Mouse (Mus musculus) hindbrain, embryonic 10.5 days (tissue): ENCODE results near the gene Hnrnpul1. TPM values are rescaled to one million over a fixed set of nuclear protein-coding genes. Genes with fewer than 3 reads are reported as not detected.
A peak's percentile ranks its signal among the peaks of the same experiment; 100 is the strongest.

Source experiments
- DNase-seq: peaks from one replicate; pipeline ENCODE4 v3.0.0-alpha.2; 2017; ENCODE audit warnings: low spot score
- H3K27ac ChIP-seq: fragments of 300-500 bp; sonication (generic); 2 replicates; pipeline ENCODE4 v1.5.1; 2016; ENCODE audit warnings: mild to moderate bottlenecking, moderate library complexity
- H3K27me3 ChIP-seq: fragments of 300-500 bp; sonication (generic); 2 replicates; pipeline ENCODE4 v1.6.1; 2016; ENCODE audit warnings: mild to moderate bottlenecking; ENCODE audit not compliant: poor library complexity, insufficient read depth, severe bottlenecking
- H3K36me3 ChIP-seq: fragments of 300-500 bp; sonication (generic); 2 replicates; pipeline ENCODE4 v1.6.1; 2016; ENCODE audit warnings: mild to moderate bottlenecking, moderate library complexity
- H3K4me1 ChIP-seq: fragments of 300-500 bp; sonication (generic); replicated peaks from 2 replicates; pipeline ENCODE4 v1.6.1; 2016; ENCODE audit warnings: mild to moderate bottlenecking
- H3K4me3 ChIP-seq: fragments of 300-500 bp; sonication (generic); 2 replicates; pipeline ENCODE4 v1.5.1; 2016; ENCODE audit warnings: mild to moderate bottlenecking, moderate library complexity
- H3K9me3 ChIP-seq: fragments of 300-500 bp; sonication (generic); 2 replicates; pipeline ENCODE4 v1.6.1; 2016; ENCODE audit warnings: mild to moderate bottlenecking, moderate library complexity
- whole genome bisulfite sequencing: fragments of 180-500 bp; shearing (Covaris S2); methylation state at CpG from one replicate; pipeline ENCODE4 v1.1.7; 2016; 5-methylcytosine and 5-hydroxymethylcytosine counted together
- polyA plus RNA-seq: library from polyadenylated mRNA; unstranded; fragments of >200 nt; fragmentation: Nextera tagmentation; extraction: Ambion mirVana; gene quantifications from 2 replicates; pipeline ENCODE4 v1.2.1, GENCODE M21; 2016

Gene Hnrnpul1
- polyA plus RNA-seq, 1 experiment from 2014 or later: 60.5 TPM

- H3K4me3 ChIP-seq: peak overlapping the region; percentile 65
- H3K36me3 ChIP-seq: no peaks in the 10 kb centered on the region
- peaks cover 29% of the 10 kb centered on the region for H3K4me1 ChIP-seq
- H3K27me3 ChIP-seq: peaks cover 17% of the 10 kb centered on the region; the same call in 1 of the 2 replicates
- no peak for DNase-seq
- H3K27ac ChIP-seq: peak overlapping the region; percentile 86
- no peaks in the 10 kb centered on the region for H3K9me3 ChIP-seq
- 27% methylated on average over 9 of the region's 9 CpGs for WGBS
Measured at GRCm38 (mm10) chr7:25787456-25788219, 33.1 kb upstream of the Hnrnpul1 start.

GRCm38 (mm10) chr7:25786974-25787373 is 32.4 kb upstream of the Hnrnpul1 start:
- Histone ChIP-seq H3K4me1 (peaks cover 32% of the 10 kb centered on the region), H3K27ac (0 out of 2 replicates have a peak overlapping the region, but pooled peaks have one; percentile 86), H3K9me3 (no peaks in the 10 kb centered on the region), H3K36me3 (no peaks in the 10 kb centered on the region), H3K4me3 (peak overlapping the region; percentile 65; the same call in 1 of the 2 replicates), H3K27me3 (peaks cover 17% of the 10 kb centered on the region; the same call in 1 of the 2 replicates)
- no peak for DNase-seq
- 71% methylated on average over 4 of the region's 4 CpGs for WGBS

- Histone ChIP-seq H3K27ac (no peak overlapping the region), H3K4me3 (no peak overlapping the region), H3K36me3 (no peaks in the 10 kb centered on the region), H3K9me3 (no peaks in the 10 kb centered on the region), H3K4me1 (peaks cover 45% of the 10 kb centered on the region), H3K27me3 (peaks cover 17% of the 10 kb centered on the region; the same call in 1 of the 2 replicates)
- WGBS: 77% methylated on average over 4 of the region's 4 CpGs
- DNase-seq: no peak
Measured at GRCm38 (mm10) chr7:25785752-25786151, 31.2 kb upstream of the Hnrnpul1 start.

- Histone ChIP-seq H3K27ac (no peak overlapping the region), H3K4me3 (no peak overlapping the region), H3K4me1 (peaks cover 48% of the 10 kb centered on the region), H3K9me3 (no peaks in the 10 kb centered on the region), H3K36me3 (no peaks in the 10 kb centered on the region), H3K27me3 (peaks cover 14% of the 10 kb centered on the region; the same call in 1 of the 2 replicates)
- DNase-seq: no peak
- WGBS: 48% methylated on average over 1 of the region's 1 CpGs
Measured at GRCm38 (mm10) chr7:25784808-25785207, 30.3 kb upstream of the Hnrnpul1 start.

- H3K4me3 ChIP-seq: no peak overlapping the region
- no peaks in the 10 kb centered on the region for H3K36me3 ChIP-seq
- no peak overlapping the region for H3K27ac ChIP-seq
- peaks cover 41% of the 10 kb centered on the region for H3K4me1 ChIP-seq
- no peaks in the 10 kb centered on the region for H3K9me3 ChIP-seq
- 71% methylated on average over 8 of the region's 8 CpGs for WGBS
- no peak for DNase-seq
- H3K27me3 ChIP-seq: peaks cover 9% of the 10 kb centered on the region; the same call in 1 of the 2 replicates
Measured at GRCm38 (mm10) chr7:25783746-25784145, 29.2 kb upstream of the Hnrnpul1 start.

GRCm38 (mm10) chr7:25782744-25783143 is 28.2 kb upstream of the Hnrnpul1 start:
- Histone ChIP-seq H3K27me3 (peaks cover 9% of the 10 kb centered on the region; the same call in 1 of the 2 replicates), H3K27ac (no peak overlapping the region), H3K9me3 (no peaks in the 10 kb centered on the region), H3K4me1 (peaks cover 31% of the 10 kb centered on the region), H3K4me3 (no peak overlapping the region), H3K36me3 (peaks cover 7% of the 10 kb centered on the region; the same call in 1 of the 2 replicates)
- WGBS: 89% methylated on average over 6 of the region's 6 CpGs
- no peak for DNase-seq

- Histone ChIP-seq H3K27ac (peak overlapping the region; percentile 83), H3K9me3 (no peaks in the 10 kb centered on the region), H3K36me3 (peaks cover 12% of the 10 kb centered on the region; the same call in 1 of the 2 replicates), H3K27me3 (peaks cover 7% of the 10 kb centered on the region; the same call in 1 of the 2 replicates), H3K4me3 (peak overlapping the region; percentile 48), H3K4me1 (peaks cover 24% of the 10 kb centered on the region)
- peak; percentile 17 for DNase-seq
- WGBS: 44% methylated on average over 11 of the region's 11 CpGs
Measured at GRCm38 (mm10) chr7:25781937-25782610, 27.5 kb upstream of the Hnrnpul1 start.

GRCm38 (mm10) chr7:25781321-25781936 is 26.9 kb upstream of the Hnrnpul1 start:
- DNase-seq: peak; percentile 23
- 10% methylated on average over 33 of the region's 33 CpGs for WGBS
- Histone ChIP-seq H3K4me1 (peaks cover 23% of the 10 kb centered on the region), H3K27ac (peak overlapping the region; percentile 83), H3K36me3 (peaks cover 14% of the 10 kb centered on the region; the same call in 1 of the 2 replicates), H3K9me3 (no peaks in the 10 kb centered on the region), H3K4me3 (peak overlapping the region; percentile 48), H3K27me3 (0 out of 2 replicates have a peak, but pooled peaks cover 2% of the 10 kb centered on the region)

- Histone ChIP-seq H3K4me1 (peaks cover 23% of the 10 kb centered on the region), H3K27ac (no peak overlapping the region), H3K27me3 (0 out of 2 replicates have a peak, but pooled peaks cover 2% of the 10 kb centered on the region), H3K36me3 (peaks cover 14% of the 10 kb centered on the region; the same call in 1 of the 2 replicates), H3K4me3 (no peak overlapping the region), H3K9me3 (no peaks in the 10 kb centered on the region)
- DNase-seq: no peak
- 55% methylated on average over 4 of the region's 4 CpGs for WGBS
Measured at GRCm38 (mm10) chr7:25780753-25781152, 26.2 kb upstream of the Hnrnpul1 start.

GRCm38 (mm10) chr7:25780021-25780420 is 25.5 kb upstream of the Hnrnpul1 start:
- peaks cover 14% of the 10 kb centered on the region; the same call in 1 of the 2 replicates for H3K36me3 ChIP-seq
- no peaks in the 10 kb centered on the region for H3K9me3 ChIP-seq
- WGBS: 87% methylated on average over 5 of the region's 5 CpGs
- H3K4me1 ChIP-seq: peaks cover 22% of the 10 kb centered on the region
- no peak overlapping the region for H3K4me3 ChIP-seq
- no peak for DNase-seq
- no peak overlapping the region for H3K27ac ChIP-seq
- H3K27me3 ChIP-seq: no peaks in the 10 kb centered on the region

GRCm38 (mm10) chr7:25768229-25768628 is 13.7 kb upstream of the Hnrnpul1 start:
- Histone ChIP-seq H3K9me3 (no peaks in the 10 kb centered on the region), H3K27me3 (no peaks in the 10 kb centered on the region), H3K36me3 (peaks cover 26% of the 10 kb centered on the region), H3K27ac (no peak overlapping the region), H3K4me3 (no peak overlapping the region), H3K4me1 (peaks cover 8% of the 10 kb centered on the region; the same call in 1 of the 2 replicates)
- 89% methylated on average over 5 of the region's 5 CpGs for WGBS
- DNase-seq: no peak

- H3K9me3 ChIP-seq: no peaks in the 10 kb centered on the region
- H3K27ac ChIP-seq: no peak overlapping the region
- peaks cover 8% of the 10 kb centered on the region; the same call in 1 of the 2 replicates for H3K4me1 ChIP-seq
- peaks cover 22% of the 10 kb centered on the region for H3K36me3 ChIP-seq
- H3K27me3 ChIP-seq: no peaks in the 10 kb centered on the region
- no peak for DNase-seq
- WGBS: 88% methylated on average over 6 of the region's 6 CpGs
- no peak overlapping the region for H3K4me3 ChIP-seq
Measured at GRCm38 (mm10) chr7:25766108-25766507, 11.6 kb upstream of the Hnrnpul1 start.
